Mouse (Mus musculus) thymus, adult 2 months (tissue): Measurements from ENCODE around the gene Plcz1.

ENCODE experiments used
- CTCF ChIP-seq: fragments of 200-500 bp; IDR thresholded peaks from 2 replicates; pipeline ENCODE4 v1.5.1; 2012; ENCODE audit warnings: mild to moderate bottlenecking, control low read depth, low read length, moderate library complexity, borderline replicate concordance; ENCODE audit not compliant: control insufficient read depth, poor library complexity, insufficient read depth; ENCODE audit errors: extremely low read depth
- POLR2A ChIP-seq: fragments of 200-500 bp; IDR thresholded peaks from 2 replicates; pipeline ENCODE4 v1.6.1; 2012; ENCODE audit warnings: mild to moderate bottlenecking, low read length, control low read depth, moderate library complexity; ENCODE audit not compliant: control insufficient read depth, poor library complexity, insufficient read depth; ENCODE audit errors: extremely low read depth

DNA sequence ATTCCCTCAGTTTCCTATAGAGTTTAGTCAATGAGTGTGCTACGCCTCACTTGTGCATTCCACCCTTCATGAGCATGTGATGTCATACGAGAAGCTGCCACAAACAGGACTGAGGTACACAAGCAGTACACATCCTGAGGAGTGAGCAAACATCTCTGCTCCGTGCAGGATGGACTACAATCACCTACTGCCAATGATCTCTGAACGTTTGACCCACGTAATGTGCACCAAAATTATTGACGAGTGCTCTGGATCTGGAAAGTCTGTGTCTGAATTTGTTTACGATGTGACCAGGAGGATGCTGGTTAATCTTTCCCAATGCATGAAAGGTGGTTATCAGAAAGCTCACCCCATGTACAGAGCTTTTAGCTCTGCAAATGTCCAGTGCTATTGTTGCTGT is 16.9 kb downstream of the Plcz1 start:
- TF ChIP-seq POLR2A (no peak), CTCF (no peak)
